Comparison of ENCODE assay signal across 8 mouse cellular contexts in the genomic region with DNA sequence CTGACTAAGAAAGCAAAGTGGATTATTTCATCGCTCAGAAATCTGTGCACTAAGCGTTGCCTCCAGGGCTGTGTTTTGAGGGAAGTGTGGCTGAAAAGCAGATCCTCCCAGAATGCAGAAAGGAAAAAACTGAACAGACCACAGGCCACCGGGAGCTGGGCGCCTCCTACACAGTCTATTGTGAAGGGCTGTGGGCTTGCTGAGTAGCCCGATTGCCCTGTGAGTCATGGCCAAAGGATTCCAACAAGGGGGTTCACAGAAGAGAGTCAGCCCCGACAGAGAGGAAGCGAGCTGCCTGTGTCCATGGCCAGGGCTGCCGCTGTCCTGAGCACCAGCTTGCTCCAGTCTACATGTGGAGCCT. TPM values are rescaled to one million over a fixed set of nuclear protein-coding genes. Genes with fewer than 3 reads are reported as not detected.
DNase-seq lines count a peak whose midpoint lies in the region; ATAC-seq lines count a peak whose summit lies in the region.

No protein-coding gene starts in this region.

- WGBS in embryonic facial prominence, embryonic 11.5 days = 8% methylated on average over 8 of the region's 8 CpGs
- 4% methylated on average over 8 of the region's 8 CpGs for WGBS in heart, embryonic 16.5 days
- WGBS in macrophage (ENCODE audit: missing documents) = 0% methylated on average over 8 of the region's 8 CpGs

- 0 out of 2 replicates have a peak, but pooled peaks have one; percentile 41 for ATAC-seq in embryonic facial prominence, embryonic 11.5 days (replicated peaks; ENCODE audit: insufficient number of reproducible peaks, low FRiP score, low TSS enrichment, low read depth)
- ATAC-seq in heart, embryonic 16.5 days (replicated peaks; ENCODE audit: extremely low read depth, insufficient read depth, low FRiP score) = peak; percentile 79

- peak overlapping the region; percentile 40 for H3K9ac ChIP-seq in embryonic facial prominence, embryonic 11.5 days (replicated peaks; ENCODE audit: low read length)
- peak overlapping the region; percentile 68 for H3K9ac ChIP-seq in heart, embryonic 16.5 days (ENCODE audit: low read length)

- H3K4me3 ChIP-seq in embryonic facial prominence, embryonic 11.5 days (ENCODE audit: low read depth, low read length) = no peak overlapping the region
- peak overlapping the region; percentile 46 for H3K4me3 ChIP-seq in heart, embryonic 16.5 days (ENCODE audit: low read length)
- peak overlapping the region; percentile 44 for H3K4me3 ChIP-seq in macrophage (ENCODE audit: inconsistent target)

- peak overlapping the region; percentile 5; the same call in 1 of the 2 replicates for H3K4me2 ChIP-seq in embryonic facial prominence, embryonic 11.5 days (ENCODE audit: low read depth, low read length)
- peak overlapping the region; percentile 72 for H3K4me2 ChIP-seq in heart, embryonic 16.5 days (ENCODE audit: low read depth, low read length)

- peak; percentile 42 to 46 for DNase-seq in cerebellum, adult 18-20 months
- no peak for DNase-seq in cerebellum, postnatal 4 days (ENCODE audit: low spot score in 2 of 2)
- peak; percentile 82 for DNase-seq in NIH3T3 (ENCODE audit: low read depth)
- peak; percentile 54 for DNase-seq in embryonic facial prominence, embryonic 11.5 days (ENCODE audit: low spot score)
- peak; percentile 38 to 43 for DNase-seq in kidney, postnatal 36 days
- peak; percentile 38 for DNase-seq in retina, embryonic 14.5 days (ENCODE audit: low spot score)

- no peaks in the 10 kb centered on the region for H3K27me3 ChIP-seq in embryonic facial prominence, embryonic 11.5 days (ENCODE audit: control insufficient read depth, insufficient read depth, low read length)
- no peaks in the 10 kb centered on the region for H3K27me3 ChIP-seq in heart, embryonic 16.5 days (ENCODE audit: control insufficient read depth, insufficient read depth, low read length)

- no peaks in the 10 kb centered on the region for H3K36me3 ChIP-seq in embryonic facial prominence, embryonic 11.5 days (replicated peaks; ENCODE audit: control insufficient read depth, insufficient read depth, low read depth, low read length)
- H3K36me3 ChIP-seq in heart, embryonic 16.5 days (ENCODE audit: control insufficient read depth, insufficient read depth) = no peaks in the 10 kb centered on the region
- H3K36me3 ChIP-seq in macrophage (ENCODE audit: inconsistent target) = no peaks in the 10 kb centered on the region

- H3K27ac ChIP-seq in embryonic facial prominence, embryonic 11.5 days (replicated peaks; ENCODE audit: low read depth, low read length) = peak overlapping the region; percentile 63
- peak overlapping the region; percentile 89 for H3K27ac ChIP-seq in heart, embryonic 16.5 days (ENCODE audit: low read length)
- peak overlapping the region; percentile 85 for H3K27ac ChIP-seq in macrophage

- peaks cover 10% of the 10 kb centered on the region for H3K4me1 ChIP-seq in embryonic facial prominence, embryonic 11.5 days (ENCODE audit: control insufficient read depth, insufficient read depth, low read length)
- H3K4me1 ChIP-seq in heart, embryonic 16.5 days (ENCODE audit: control insufficient read depth, insufficient read depth, low read length) = peaks cover 45% of the 10 kb centered on the region

- H3K9me3 ChIP-seq in embryonic facial prominence, embryonic 11.5 days (replicated peaks; ENCODE audit: control insufficient read depth, low read length) = no peaks in the 10 kb centered on the region
- H3K9me3 ChIP-seq in heart, embryonic 16.5 days (replicated peaks; ENCODE audit: control insufficient read depth, low read length) = no peaks in the 10 kb centered on the region

- H3K79me2 ChIP-seq in macrophage (ENCODE audit: inconsistent target) = no peaks in the 10 kb centered on the region

RNA-seq across cellular contexts. Expression of a gene that starts 12.4 kb away (rescaled TPM):
- polyA plus RNA-seq in embryonic facial prominence, embryonic 11.5 days (2014; fragmentation: Nextera tagmentation; extraction: Ambion mirVana) = 11.0 and 11.5 TPM in 2 replicates
- 4.8 and 5.0 TPM in 2 replicates for polyA plus RNA-seq in heart, embryonic 16.5 days (2015; fragmentation: Nextera tagmentation; extraction: Ambion mirVana)
- 10 to 100 TPM in 1 of 26 experiments, 1 to 10 TPM in 11, under 1 TPM in 14; 0.10 to 12.0 (median 0.63) TPM for total RNA-seq in macrophage (2018; cell fraction: chromatin; rRNA removed)
- total RNA-seq in macrophage (2018; cell fraction: cytosol; rRNA removed) = under 1 TPM; 0.07 to 0.73 (median 0.21) TPM
- total RNA-seq in macrophage (2018; cell fraction: nucleus; rRNA removed) = 1 to 10 TPM in 12 of 26 experiments, under 1 TPM in 14; 0.10 to 5.7 (median 0.79) TPM
- 0.06 to 0.94 TPM (median 0.17 TPM) in 3 replicates for polyA plus RNA-seq in macrophage (2018)

Comparison
In these comparisons a context has a peak if more than half of its experiments do, and no peak if none do; other contexts are left out.
1. DNase-seq: peak in cerebellum, adult 18-20 months (2 of 2), NIH3T3 (single experiment), embryonic facial prominence, embryonic 11.5 days (single experiment), kidney, postnatal 36 days (2 of 2) and retina, embryonic 14.5 days (single experiment); none in cerebellum, postnatal 4 days (0 of 2).
2. Peak in every context shown above with its lines, with median percentiles within 50 percentile points of each other: H3K27ac ChIP-seq.